Mouse (Mus musculus): ENCODE results near the gene Crtc1.

The Crtc1 gene

GRCm38 (mm10) chr8:70393087-70393486 lies 46.3 kb downstream of the Crtc1 start:
- peak; percentile 94 for DNase-seq (ENCODE audit: low read depth, low spot score)

GRCm38 (mm10) chr8:70389678-70390077 lies 49.7 kb downstream of the Crtc1 start:
- no peak for DNase-seq (ENCODE audit: low read depth, low spot score)

- DNase-seq (ENCODE audit: low read depth, low spot score), result peak; percentile 74
Observed at GRCm38 (mm10) chr8:70383287-70383686, 56.1 kb downstream of the Crtc1 start.

- no peak for DNase-seq (ENCODE audit: low read depth, low spot score)
Observed at GRCm38 (mm10) chr8:70380069-70380468, 59.3 kb downstream of the Crtc1 start.

- DNase-seq (ENCODE audit: low read depth, low spot score), result peak; percentile 39
Observed at GRCm38 (mm10) chr8:70377049-70377448, 62.3 kb downstream of the Crtc1 start.

- DNase-seq (ENCODE audit: low read depth, low spot score), result peak; percentile 49
Observed at GRCm38 (mm10) chr8:70376275-70376741, 63.1 kb downstream of the Crtc1 start.

- DNase-seq (ENCODE audit: low read depth, low spot score), result peak; percentile 37
Observed at GRCm38 (mm10) chr8:70375212-70375859, 64.0 kb downstream of the Crtc1 start.

- DNase-seq (ENCODE audit: low read depth, low spot score), result peak; percentile 95
Observed at GRCm38 (mm10) chr8:70374318-70374927, 65.0 kb downstream of the Crtc1 start.

- peak; percentile 28 for DNase-seq (ENCODE audit: low read depth, low spot score)
Observed at GRCm38 (mm10) chr8:70373397-70374317, 65.7 kb downstream of the Crtc1 start, which contains the start of gene Comp. Comp (plus strand) TSS chr8:70373558.

GRCm38 (mm10) chr8:70371951-70372350 lies 67.4 kb downstream of the Crtc1 start:
- no peak for DNase-seq (ENCODE audit: low read depth, low spot score)

GRCm38 (mm10) chr8:70370476-70370875 lies 68.9 kb downstream of the Crtc1 start:
- no peak for DNase-seq (ENCODE audit: low read depth, low spot score)

GRCm38 (mm10) chr8:70366588-70366987 lies 72.8 kb downstream of the Crtc1 start:
- DNase-seq (ENCODE audit: low read depth, low spot score), result no peak

GRCm38 (mm10) chr8:70364066-70364465 lies 75.3 kb downstream of the Crtc1 start:
- DNase-seq (ENCODE audit: low read depth, low spot score), result no peak

GRCm38 (mm10) chr8:70361484-70362032 lies 77.8 kb downstream of the Crtc1 start:
- DNase-seq (ENCODE audit: low read depth, low spot score), result no peak

- DNase-seq (ENCODE audit: low read depth, low spot score), result peak; percentile 82
Observed at GRCm38 (mm10) chr8:70360769-70361168, 78.6 kb downstream of the Crtc1 start.

GRCm38 (mm10) chr8:70359411-70359810 lies 80.0 kb downstream of the Crtc1 start:
- DNase-seq (ENCODE audit: low read depth, low spot score), result peak; percentile 21

- DNase-seq (ENCODE audit: low read depth, low spot score), result no peak
Observed at GRCm38 (mm10) chr8:70356111-70356510, 83.3 kb downstream of the Crtc1 start.

GRCm38 (mm10) chr8:70354004-70354403 lies 85.4 kb downstream of the Crtc1 start:
- no peak for DNase-seq (ENCODE audit: low read depth, low spot score)

GRCm38 (mm10) chr8:70353194-70353817 lies 86.1 kb downstream of the Crtc1 start, which contains the start of gene Upf1:
Upf1 (minus strand) TSS chr8:70353278.
- peak; percentile 100 for DNase-seq (ENCODE audit: low read depth, low spot score)

GRCm38 (mm10) chr8:70352657-70353151 lies 86.7 kb downstream of the Crtc1 start:
- DNase-seq (ENCODE audit: low read depth, low spot score), result peak; percentile 33

- no peak for DNase-seq (ENCODE audit: low read depth, low spot score)
Observed at GRCm38 (mm10) chr8:70352000-70352384, 87.4 kb downstream of the Crtc1 start.
